Mouse (Mus musculus) testis, postnatal 10 days (tissue): ENCODE measurements around the gene Cfap54.
A peak's percentile ranks its signal among the peaks of the same experiment; 100 is the strongest.

Experiments used
- DNase-seq: peaks from one replicate; pipeline ENCODE4 v3.0.0; 2021; ENCODE audit warnings: low spot score

The Cfap54 gene

DNA sequence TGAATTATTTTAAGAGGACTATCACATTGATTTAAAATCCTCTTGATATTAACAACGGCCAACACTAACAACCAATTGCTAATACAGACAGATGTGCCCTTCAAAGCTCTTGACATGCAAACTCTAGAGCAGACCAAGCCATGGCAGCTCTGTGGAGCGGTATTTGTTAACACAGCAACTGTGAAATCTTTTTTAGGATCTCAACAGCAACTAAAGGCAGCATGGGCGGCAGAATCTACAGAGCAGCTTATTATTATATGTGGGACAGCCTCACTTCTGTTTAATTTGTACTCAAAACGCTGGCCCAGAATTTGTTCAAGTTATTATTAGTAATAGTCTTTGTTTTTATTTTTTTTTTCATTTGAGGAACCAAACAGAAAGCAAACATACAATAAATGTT, 28.1 kb downstream of the Cfap54 start:
- no peak for DNase-seq

DNA sequence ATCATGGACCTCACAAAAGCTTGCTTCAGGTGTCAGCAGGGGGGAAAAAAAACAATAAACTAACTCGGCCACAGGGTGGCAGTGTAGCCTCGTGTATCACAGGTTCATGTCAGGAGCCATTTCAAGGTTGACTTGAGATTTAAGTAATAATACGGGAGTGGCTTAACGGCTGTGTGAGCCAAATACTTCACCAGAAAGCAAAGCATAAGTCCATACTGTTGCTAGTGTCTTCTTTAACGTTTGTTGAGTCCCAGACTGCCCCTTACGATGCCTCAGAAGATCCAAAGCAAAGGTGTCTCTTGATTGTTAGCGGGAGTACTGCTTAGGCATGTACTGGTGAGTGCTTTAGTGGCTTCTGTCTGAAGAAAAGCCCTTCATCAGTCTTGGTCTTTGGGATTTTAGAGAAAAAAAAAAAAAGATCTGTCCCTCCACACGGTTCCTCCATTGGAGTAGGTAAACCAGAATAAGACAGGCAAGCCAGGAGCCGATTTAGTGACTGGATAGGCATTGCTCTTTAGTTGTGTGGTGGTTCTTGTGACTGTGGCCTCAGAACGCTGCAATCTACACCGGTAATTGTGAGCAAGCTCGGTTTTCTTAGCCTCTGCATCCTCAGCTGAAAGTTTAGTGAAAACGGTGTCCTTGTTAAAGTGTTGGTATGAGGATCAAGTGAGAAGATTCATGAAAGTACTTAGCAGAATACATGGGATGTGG, 30.2 kb downstream of the Cfap54 start:
- DNase-seq: peak; percentile 88

DNA sequence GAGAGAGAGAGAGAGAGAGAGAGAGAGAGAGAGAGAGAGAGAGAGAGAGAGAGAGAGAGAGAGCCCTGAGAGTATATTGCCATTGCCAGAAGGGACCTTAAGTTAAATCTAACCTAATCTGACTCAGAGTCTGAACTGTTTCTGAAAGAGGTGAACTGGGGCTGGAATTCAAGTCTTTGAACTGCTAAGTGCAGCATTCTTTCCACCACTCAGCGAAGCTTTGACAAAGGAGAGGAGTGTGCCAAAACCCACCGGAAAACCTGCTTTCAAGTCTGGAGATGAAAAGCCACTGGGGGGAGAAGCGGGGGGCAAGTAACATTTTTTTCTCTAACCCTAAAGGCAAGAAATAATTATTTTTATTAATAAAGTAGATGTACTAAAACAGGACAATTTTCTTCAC, 30.8 kb downstream of the Cfap54 start:
- no peak for DNase-seq

DNA sequence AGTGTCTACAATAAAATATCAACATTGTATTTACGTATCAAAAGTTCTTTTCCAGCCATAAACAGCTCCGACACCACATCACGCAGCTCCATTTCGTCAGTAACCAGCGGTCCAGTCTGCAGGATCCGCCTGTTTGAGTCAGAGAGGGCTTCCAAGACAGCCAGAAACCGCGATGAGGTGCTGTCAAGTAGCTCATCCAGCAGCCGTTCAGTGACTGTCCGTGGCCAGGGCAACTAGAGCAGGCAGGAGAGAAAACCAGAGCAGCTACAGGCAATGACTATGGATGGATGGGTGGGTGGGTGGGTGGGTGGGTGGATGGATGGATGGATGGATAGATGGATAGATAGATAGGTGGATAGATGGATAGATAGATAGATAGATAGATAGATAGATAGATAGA, 38.2 kb downstream of the Cfap54 start:
- no peak for DNase-seq

DNA sequence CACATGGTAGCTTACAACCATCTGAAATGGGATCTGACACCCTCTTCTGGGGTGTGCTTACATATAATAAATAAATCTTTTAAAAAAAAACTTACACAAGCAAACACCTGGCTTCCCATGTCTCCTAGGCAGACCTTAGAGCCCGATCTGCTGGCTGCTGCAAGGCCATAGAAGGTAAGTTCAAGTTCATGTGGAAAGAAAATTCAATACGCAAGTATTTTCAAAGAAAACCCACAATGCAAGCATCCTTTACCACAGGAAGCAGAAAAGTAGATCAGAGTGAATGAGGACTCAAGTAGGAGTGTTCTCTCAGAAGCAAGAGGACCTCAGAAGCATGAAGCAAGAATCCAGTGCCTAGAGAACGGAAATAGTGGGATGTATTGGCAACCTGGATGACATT, 39.6 kb downstream of the Cfap54 start:
- DNase-seq: no peak

DNA sequence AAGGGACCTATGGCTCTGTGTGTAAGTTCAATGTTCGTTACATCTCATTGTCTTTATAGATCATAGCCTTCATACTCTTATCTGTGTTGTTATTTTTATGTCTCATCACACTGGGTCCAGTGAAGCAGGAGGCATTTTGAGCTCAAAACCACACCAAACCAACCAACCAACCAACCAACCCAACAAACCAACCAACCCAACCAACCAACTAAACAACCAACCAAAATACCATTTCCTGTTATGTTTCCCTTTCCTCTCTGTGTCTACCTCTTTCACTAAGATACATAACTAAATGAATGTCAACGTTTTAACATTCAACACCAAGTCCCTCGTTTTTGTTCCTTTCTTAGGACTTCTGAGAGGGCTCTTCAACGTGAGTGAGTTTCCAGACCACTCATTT, 40.0 kb downstream of the Cfap54 start:
- DNase-seq: no peak

DNA sequence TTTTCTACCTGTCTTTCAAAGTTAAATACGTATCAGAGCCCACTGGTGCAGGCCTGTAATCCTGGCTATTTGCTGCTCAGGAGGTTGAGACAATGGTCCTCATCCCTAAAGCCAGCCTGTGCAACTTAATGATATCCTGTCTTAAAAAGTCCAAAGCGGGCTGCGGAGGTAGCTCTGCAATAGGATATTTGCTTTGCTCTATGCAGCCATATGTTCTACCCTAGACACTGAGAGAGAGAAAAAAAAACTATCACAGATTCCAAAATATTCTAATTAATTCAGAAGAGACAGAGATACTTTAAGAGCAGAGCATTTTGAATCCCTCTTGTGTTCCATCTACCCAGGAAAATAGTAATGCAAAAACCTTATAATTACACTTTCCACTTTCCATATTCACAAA, 44.9 kb downstream of the Cfap54 start:
- DNase-seq: no peak

DNA sequence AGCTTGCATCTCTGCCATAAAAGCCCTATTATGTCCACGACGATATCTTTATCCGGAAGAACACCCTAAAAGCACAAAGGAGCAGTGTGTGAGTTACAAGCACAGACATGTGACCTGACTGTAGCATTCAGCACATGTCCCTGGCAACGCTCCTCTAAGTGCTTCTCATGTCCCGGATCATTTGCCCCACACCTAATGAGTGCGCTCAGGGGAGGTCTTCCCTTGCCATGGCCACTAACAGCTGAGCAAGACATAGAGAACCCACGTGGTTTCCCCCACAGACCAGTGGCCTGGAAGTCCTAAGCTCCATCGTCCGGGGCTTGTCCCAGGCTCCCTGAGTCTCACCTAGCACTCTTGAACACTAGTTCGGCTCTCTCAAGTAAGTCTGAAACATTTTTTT, 45.9 kb downstream of the Cfap54 start:
- no peak for DNase-seq

DNA sequence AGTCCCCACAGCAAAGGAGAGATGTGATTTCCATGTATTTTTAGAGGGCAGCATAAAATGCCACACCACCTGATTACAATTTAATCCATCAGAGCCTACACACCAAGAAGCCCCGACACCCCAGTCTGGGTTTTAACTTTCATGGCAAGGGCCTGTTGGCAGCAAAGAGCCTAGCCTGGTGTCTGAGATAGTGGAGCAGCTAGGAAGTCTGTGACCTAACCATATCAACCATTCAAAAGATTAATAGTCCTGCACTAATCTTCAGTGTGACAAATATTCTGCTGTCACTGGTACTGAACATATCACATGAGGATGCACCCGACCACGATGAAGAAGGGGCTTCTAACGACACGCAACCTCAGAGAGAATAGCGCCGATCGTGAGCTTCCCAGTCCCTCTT, 58.1 kb downstream of the Cfap54 start:
- no peak for DNase-seq

DNA sequence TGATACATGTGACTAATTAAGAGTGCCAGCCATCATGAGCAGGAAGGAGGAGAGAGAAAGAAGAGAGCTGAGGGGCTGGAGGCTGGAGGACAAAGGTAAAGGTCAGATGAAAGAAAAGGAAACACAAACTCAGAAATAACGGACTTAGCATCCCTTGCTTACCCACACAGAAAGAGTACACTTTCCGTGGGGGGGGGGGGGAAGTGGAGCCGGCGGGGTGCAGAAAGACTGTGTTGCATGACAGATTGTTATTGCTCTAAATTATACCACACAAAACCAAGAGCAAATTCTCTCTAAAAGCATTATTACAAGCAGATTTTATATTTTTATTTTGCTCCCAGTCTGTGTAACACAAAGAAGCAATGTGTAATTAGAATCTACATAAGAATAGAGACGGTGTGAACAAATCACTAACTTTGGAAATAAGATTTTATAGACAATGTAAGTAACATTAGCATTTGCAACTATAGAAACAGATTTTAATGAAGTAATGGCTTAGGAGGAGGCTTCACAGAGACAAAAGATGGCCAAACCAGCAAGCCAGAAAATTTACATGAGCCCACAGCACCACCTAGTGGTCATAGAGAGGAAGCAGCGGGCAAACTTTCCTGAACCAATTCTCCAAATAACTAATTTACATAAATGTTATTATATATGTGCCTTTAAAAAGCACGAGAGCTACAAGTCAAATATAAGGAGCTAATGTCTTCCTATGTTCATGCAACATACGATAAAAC, 67.2 kb downstream of the Cfap54 start:
- peak; percentile 66 for DNase-seq

DNA sequence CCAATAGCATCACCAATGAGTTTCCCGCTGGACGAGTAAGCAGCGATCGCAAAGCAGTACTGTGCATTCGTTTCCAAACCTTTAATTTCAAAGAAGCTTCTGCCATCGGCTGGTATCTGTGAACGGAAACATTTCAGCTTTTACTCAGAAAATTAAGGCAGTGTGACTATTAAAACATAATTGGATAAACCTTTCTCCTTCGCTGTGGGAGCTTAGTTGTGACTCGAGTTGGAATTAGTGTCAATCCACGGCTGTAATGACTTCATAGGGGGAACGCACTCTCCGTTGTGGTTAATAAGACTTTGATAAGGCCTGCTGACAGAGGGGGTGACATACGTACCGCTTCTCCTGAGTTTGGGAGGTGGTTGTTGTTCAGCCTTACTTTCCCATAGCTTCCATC, 70.3 kb downstream of the Cfap54 start:
- no peak for DNase-seq

DNA sequence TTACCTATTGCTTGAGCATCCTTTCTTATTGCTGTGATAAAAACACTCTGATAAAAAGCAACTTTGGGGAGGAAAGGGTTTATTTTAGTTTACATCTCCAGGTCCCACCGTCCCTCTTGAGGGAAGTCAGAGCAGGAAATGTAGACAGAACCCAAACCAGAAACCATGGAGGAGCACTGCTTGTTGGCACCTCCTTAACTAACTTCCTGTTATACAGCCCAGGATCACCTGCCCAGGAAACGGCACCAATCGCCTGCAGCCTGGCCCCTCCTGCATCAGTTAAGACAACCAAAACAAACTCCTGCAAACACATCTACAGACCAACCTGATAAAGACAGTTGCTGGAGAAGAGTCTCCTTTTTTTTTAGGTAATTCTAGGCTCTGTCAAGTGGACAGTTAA, 74.4 kb downstream of the Cfap54 start:
- no peak for DNase-seq

DNA sequence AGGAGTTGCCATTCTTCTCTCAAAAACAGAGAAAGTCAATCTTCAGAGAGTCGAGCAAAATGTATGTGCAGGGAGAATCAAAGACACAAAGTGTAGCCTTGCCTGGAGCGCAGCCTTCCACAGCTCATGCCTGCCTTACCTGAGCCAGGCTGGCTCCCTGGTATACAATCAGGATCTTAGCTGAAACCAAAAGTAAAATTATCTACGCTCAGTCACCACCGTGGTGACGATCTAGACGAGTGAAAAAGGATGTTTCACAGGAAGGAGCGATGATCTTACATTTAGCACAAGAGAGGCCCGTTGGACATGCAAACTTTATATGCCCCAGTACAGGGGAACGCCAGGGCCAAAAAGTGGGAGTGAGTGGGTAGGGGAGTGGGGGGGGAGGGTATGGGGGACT, 75.0 kb downstream of the Cfap54 start:
- no peak for DNase-seq

DNA sequence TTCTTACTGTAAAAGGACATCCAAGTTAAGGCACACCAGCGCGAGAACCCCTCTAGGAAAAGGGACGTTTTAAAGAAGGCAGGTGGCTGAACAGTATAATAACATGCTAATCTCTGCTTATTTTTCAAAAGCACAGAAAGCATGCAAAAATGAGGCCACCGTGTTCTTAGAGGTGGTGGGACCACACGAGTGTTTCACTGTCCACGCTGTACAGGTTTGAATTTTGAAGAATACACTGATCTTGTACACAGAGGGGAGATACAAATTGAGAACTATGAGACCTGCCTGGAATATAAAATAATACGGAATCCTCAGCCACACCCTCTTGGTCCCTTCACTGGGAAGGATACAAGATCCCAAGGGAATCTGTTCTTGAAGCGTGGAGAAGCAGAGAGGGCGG, 82.9 kb downstream of the Cfap54 start:
- no peak for DNase-seq

DNA sequence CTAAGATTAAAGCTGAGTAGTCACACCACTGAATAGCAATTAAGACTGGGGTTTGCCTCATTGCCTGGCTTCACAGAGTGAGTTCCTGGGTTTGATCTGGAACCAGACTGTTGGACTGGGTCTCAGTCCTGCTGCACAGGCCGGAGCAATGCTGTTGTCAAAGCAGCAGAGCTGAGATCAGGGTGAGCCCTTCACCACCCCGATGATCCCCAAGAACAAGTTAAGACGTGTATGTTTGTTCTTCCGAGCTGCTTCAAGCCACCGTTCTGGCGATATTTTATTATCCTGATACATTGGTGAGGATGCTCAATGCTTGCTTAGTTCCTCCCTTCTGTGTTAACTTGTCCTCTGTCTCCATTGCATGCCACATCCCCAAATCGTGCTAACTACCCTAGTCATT, 86.2 kb downstream of the Cfap54 start:
- no peak for DNase-seq

DNA sequence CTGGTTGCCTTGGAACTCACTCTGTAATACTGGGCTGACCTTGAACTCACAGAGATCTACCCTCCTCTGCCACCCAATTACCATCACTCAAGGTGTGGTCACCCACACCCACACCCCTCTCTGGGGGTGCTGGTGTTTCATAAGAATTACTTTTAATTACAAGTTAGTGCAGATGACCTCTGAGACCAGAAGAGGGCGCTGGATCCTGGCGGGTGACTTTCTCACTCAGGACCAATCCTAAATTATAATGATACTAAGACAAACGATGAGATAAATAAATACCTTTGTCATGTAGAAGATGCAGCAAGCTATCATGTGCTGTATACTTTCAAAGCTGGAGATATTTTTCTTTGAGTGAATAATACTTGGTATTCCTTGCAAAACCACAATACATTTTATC, 87.1 kb downstream of the Cfap54 start:
- DNase-seq: no peak

DNA sequence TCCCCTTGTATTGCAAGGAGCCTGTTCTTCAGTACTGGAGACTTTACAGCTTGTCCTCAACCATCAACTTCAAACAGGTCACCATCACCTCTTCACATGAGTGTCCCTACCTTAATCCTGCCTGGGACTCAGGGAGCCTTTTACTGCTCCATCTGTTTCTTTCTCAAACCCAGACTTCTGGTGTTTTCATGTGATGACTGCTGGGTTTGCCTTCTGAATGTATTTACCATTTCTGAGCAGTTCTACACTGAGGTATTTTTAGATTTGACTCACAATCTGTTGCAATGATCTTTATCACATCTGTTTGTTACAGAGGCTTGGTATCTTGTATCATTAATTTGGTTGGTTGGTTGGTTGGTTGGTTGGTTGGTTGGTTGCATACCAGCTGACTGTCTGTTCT, 88.9 kb downstream of the Cfap54 start:
- no peak for DNase-seq

DNA sequence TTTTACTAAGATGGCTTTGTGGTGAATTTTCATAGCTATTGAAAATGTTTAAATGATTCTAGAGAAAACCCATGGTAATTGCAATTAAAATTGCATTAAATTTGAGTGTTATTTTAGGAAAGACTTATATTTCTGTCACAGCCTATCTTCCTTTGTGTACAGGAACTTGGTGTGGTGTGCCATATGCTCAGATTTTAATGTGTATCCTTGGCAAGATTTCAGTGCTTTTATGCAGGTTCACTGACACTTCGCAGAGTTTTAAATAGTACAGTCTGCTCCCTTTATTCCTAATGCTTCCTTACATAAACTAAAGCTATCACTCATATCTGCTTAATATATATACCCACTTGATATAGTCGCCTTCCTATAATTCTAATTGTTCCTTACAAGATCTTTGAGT, 90.8 kb downstream of the Cfap54 start:
- no peak for DNase-seq

DNA sequence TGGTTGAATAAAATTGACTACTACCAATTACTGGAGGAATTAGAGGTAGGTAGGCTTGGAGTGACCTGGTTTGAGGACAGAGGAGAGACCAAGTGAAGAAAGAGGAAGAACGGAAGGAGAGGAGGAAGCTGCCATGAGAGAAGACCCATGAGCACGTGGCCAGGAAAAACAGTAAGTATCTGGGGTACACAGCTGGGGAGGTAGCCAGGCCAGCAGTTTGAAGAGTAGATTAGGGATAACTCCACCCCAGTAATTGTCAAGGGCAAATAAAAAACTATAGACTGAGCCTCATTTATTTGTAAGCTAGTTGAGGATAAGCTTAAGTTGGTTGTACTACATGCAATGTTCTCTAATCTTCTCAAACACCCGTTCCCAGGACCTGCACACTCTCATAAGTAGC, 116.3 kb downstream of the Cfap54 start:
- no peak for DNase-seq

DNA sequence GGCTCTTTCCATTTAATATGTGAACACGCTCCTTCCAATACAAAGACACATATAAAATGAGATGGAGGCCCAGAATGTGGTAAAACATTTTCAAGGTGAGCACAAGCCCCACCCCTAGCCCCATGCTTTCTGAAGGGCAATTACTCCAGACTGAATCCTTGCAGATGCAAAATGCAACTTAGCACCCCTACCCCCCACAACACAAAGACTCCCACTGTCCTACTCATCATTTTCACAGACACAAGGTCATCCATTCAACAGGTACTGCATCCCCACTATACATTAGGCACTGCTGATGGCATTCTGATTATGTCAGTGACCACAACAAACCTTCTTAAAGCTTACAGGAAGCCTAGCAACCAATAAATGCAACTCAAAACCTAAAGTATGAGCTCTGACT, 131.4 kb downstream of the Cfap54 start:
- DNase-seq: no peak

DNA sequence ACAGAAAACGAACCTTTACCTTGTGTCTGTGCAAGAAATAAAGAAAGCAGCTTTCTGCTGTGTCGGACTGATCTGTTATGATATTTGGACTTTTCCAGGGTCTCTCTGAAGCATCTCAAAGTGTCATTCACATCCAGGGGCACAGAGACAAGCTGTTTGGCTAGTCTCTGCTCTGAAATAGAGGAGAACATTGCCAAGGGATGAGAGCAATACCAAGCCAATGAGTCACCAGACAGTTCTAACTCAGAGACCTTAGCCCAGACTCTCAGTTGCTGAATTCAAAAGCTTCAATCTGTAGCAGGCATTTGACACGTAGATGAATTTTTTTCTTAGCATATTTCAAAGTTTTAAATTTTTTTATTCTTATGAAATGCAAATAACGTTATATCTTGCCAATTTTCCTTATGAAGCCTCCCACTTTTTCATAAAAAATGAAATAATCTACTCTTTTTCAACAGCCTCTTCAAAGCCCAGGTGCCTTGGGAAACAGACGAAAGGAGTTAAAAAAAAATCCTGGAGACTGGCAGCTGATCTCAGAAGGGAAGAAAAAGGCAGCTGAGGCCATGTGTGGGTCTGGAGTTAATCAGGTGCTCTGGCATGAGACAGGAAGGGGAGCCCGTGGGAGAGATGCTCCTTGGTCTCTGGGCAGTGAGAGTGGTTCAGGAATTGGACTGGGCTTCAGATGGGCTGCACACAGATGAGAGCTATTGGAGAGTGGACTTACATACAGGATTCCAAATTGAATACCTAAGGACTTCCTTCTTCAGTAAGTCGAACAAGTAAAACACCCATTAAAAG, 138.4 kb downstream of the Cfap54 start:
- no peak for DNase-seq

DNA sequence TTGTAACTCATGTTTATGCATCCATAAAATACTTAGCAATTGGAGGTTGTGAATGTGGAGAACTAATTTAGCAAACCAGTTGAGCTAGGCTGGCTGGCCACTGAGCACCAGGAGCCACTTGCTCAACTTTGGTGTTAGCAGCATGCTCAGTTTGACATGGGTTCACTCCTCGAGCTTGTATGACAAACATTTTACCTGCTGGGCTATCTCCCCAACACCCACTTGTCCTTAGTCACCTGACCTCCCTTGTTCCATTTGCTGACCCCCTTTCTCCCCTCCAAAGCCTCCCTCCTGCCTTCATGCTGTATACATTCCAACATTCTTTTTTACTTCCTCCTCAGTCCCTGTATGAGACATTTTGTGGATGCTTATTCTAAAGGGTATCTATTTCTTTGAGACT, 139.8 kb downstream of the Cfap54 start:
- no peak for DNase-seq

DNA sequence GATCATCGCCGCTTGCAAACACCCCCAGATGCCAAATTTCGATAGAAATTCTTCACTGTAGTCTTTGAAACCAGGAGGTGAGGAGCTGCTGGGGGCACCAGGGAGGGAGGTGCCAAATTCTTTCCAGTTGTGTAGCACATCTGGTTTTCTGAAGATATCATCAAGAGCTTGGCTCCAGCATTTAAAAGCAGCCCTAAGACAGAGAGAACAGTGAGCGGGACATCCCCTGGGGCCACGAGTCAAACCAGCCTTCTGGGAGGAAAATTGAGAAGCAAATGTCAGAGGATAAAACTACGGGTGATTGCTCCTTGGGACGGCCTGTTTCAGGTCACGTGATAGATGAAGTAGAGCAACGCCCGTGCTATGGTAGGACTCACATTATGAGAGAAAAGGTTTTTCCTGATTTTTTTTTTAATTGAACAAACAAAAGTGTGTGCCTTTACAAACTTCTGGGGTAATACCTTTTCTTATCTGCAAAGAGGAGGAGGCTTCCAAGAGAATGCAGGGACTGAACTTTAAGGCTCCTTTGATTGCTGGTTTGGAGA, 143.6 kb downstream of the Cfap54 start:
- DNase-seq: no peak
